Mouse (Mus musculus) midbrain, embryonic 12.5 days (tissue): ENCODE results near the gene Kcnq1. TPM values are rescaled to one million over a fixed set of nuclear protein-coding genes. Genes with fewer than 3 reads are reported as not detected.

Source experiments
- ATAC-seq: fragments of 200-750 bp; cut with Nextera tagmentation; 2 replicates; pipeline ENCODE4 v1.8.0; 2017; ENCODE audit warnings: low read depth, moderate TSS enrichment, moderate library complexity; ENCODE audit not compliant: low FRiP score
- H3K27ac ChIP-seq: fragments of 300-500 bp; sonication (generic); replicated peaks from 2 replicates; pipeline ENCODE4 v1.5.1; 2016; ENCODE audit warnings: mild to moderate bottlenecking
- H3K27me3 ChIP-seq: fragments of 300-500 bp; sonication (generic); 2 replicates; pipeline ENCODE4 v1.6.1; 2016; ENCODE audit warnings: mild to moderate bottlenecking
- H3K36me3 ChIP-seq: fragments of 300-500 bp; sonication (generic); 2 replicates; pipeline ENCODE4 v1.6.1; 2016
- H3K4me1 ChIP-seq: fragments of 300-500 bp; sonication (generic); 2 replicates; pipeline ENCODE4 v1.6.1; 2016
- H3K4me2 ChIP-seq: fragments of 300-500 bp; sonication (generic); replicated peaks from 2 replicates; pipeline ENCODE4 v1.6.1; 2016; ENCODE audit warnings: mild to moderate bottlenecking, moderate library complexity
- H3K4me3 ChIP-seq: fragments of 300-500 bp; sonication (generic); 2 replicates; pipeline ENCODE4 v1.5.1; 2016; ENCODE audit warnings: mild to moderate bottlenecking
- H3K9ac ChIP-seq: fragments of 300-500 bp; sonication (generic); replicated peaks from 2 replicates; pipeline ENCODE4 v1.6.1; 2016; ENCODE audit warnings: mild to moderate bottlenecking, moderate library complexity
- H3K9me3 ChIP-seq: fragments of 300-500 bp; sonication (generic); 2 replicates; pipeline ENCODE4 v1.6.1; 2016; ENCODE audit warnings: mild to moderate bottlenecking
- WGBS: fragments of 180-500 bp; shearing (Covaris S2); methylation state at CpG from one replicate; pipeline ENCODE4 v1.1.7; 2016; 5-methylcytosine and 5-hydroxymethylcytosine counted together
- polyA plus RNA-seq: library from polyadenylated mRNA; unstranded; fragments of >200 nt; fragmentation: Nextera tagmentation; extraction: Ambion mirVana; gene quantifications from 2 replicates; pipeline ENCODE4 v1.2.1, GENCODE M21; 2016

The Kcnq1 gene
- polyA plus RNA-seq, 1 experiment from 2014 or later: 0.98 TPM

- Histone ChIP-seq H3K4me2 (no peak overlapping the region), H3K36me3 (no peaks in the 10 kb centered on the region), H3K27ac (no peak overlapping the region), H3K9me3 (no peaks in the 10 kb centered on the region), H3K4me1 (peaks cover 7% of the 10 kb centered on the region), H3K4me3 (no peak overlapping the region), H3K9ac (no peak overlapping the region), H3K27me3 (peaks cover 17% of the 10 kb centered on the region; the same call in 1 of the 2 replicates)
- WGBS: 95% methylated on average over 7 of the region's 7 CpGs
- no peak for ATAC-seq
Measured at GRCm38 (mm10) chr7:143364092-143364832, 258.1 kb downstream of the Kcnq1 start.

- peaks cover 7% of the 10 kb centered on the region for H3K4me1 ChIP-seq
- H3K4me3 ChIP-seq: no peak overlapping the region
- no peak overlapping the region for H3K9ac ChIP-seq
- no peak overlapping the region for H3K4me2 ChIP-seq
- no peaks in the 10 kb centered on the region for H3K9me3 ChIP-seq
- peaks cover 10% of the 10 kb centered on the region; the same call in 1 of the 2 replicates for H3K27me3 ChIP-seq
- WGBS: 86% methylated on average over 8 of the region's 8 CpGs
- H3K27ac ChIP-seq: no peak overlapping the region
- H3K36me3 ChIP-seq: no peaks in the 10 kb centered on the region
- no peak for ATAC-seq
Measured at GRCm38 (mm10) chr7:143364969-143365839, 259.0 kb downstream of the Kcnq1 start.

GRCm38 (mm10) chr7:143367366-143368266 is 261.5 kb downstream of the Kcnq1 start:
- ATAC-seq: no peak
- H3K27ac ChIP-seq: no peak overlapping the region
- H3K4me2 ChIP-seq: no peak overlapping the region

GRCm38 (mm10) chr7:143368267-143368643 is 262.1 kb downstream of the Kcnq1 start:
- WGBS: 54% methylated on average over 7 of the region's 7 CpGs
- peaks cover 7% of the 10 kb centered on the region for H3K4me1 ChIP-seq
- ATAC-seq: no peak
- no peak overlapping the region for H3K4me2 ChIP-seq
- H3K9ac ChIP-seq: no peak overlapping the region
- H3K27ac ChIP-seq: no peak overlapping the region
- no peaks in the 10 kb centered on the region for H3K9me3 ChIP-seq
- no peak overlapping the region for H3K4me3 ChIP-seq
- no peaks in the 10 kb centered on the region for H3K36me3 ChIP-seq
- peaks cover 18% of the 10 kb centered on the region; the same call in 1 of the 2 replicates for H3K27me3 ChIP-seq

More at GRCm38 (mm10) chr7:143367366-143368266, 261.5 kb downstream of the Kcnq1 start:
- 73% methylated on average over 20 of the region's 20 CpGs for WGBS
- Histone ChIP-seq H3K9ac (no peak overlapping the region), H3K4me1 (peaks cover 7% of the 10 kb centered on the region), H3K27me3 (peaks cover 13% of the 10 kb centered on the region; the same call in 1 of the 2 replicates), H3K9me3 (no peaks in the 10 kb centered on the region), H3K36me3 (no peaks in the 10 kb centered on the region), H3K4me3 (no peak overlapping the region)

GRCm38 (mm10) chr7:143371336-143371735 is 265.2 kb downstream of the Kcnq1 start:
- ATAC-seq: no peak
- H3K4me1 ChIP-seq: peaks cover 11% of the 10 kb centered on the region
- H3K27ac ChIP-seq: no peak overlapping the region
- H3K4me3 ChIP-seq: no peak overlapping the region
- H3K9ac ChIP-seq: no peak overlapping the region
- H3K9me3 ChIP-seq: no peaks in the 10 kb centered on the region
- no peaks in the 10 kb centered on the region for H3K36me3 ChIP-seq
- peaks cover 9% of the 10 kb centered on the region; the same call in 1 of the 2 replicates for H3K27me3 ChIP-seq
- H3K4me2 ChIP-seq: no peak overlapping the region
- 86% methylated on average over 2 of the region's 2 CpGs for WGBS

- Histone ChIP-seq H3K27me3 (peaks cover 16% of the 10 kb centered on the region; the same call in 1 of the 2 replicates), H3K9ac (no peak overlapping the region), H3K36me3 (no peaks in the 10 kb centered on the region), H3K27ac (no peak overlapping the region), H3K4me2 (no peak overlapping the region), H3K4me1 (peaks cover 4% of the 10 kb centered on the region), H3K9me3 (no peaks in the 10 kb centered on the region), H3K4me3 (no peak overlapping the region)
- WGBS: 88% methylated on average over 3 of the region's 3 CpGs
- ATAC-seq: no peak
Measured at GRCm38 (mm10) chr7:143373265-143373664, 267.1 kb downstream of the Kcnq1 start.

- H3K36me3 ChIP-seq: no peaks in the 10 kb centered on the region
- H3K27me3 ChIP-seq: peaks cover 21% of the 10 kb centered on the region
- no peak overlapping the region for H3K27ac ChIP-seq
- no peak for ATAC-seq
- no peak overlapping the region for H3K9ac ChIP-seq
- H3K4me2 ChIP-seq: no peak overlapping the region
- H3K9me3 ChIP-seq: no peaks in the 10 kb centered on the region
- peaks cover 3% of the 10 kb centered on the region; the same call in 1 of the 2 replicates for H3K4me1 ChIP-seq
- WGBS: 83% methylated on average over 16 of the region's 16 CpGs
- no peak overlapping the region for H3K4me3 ChIP-seq
Measured at GRCm38 (mm10) chr7:143375945-143376344, 269.8 kb downstream of the Kcnq1 start.

GRCm38 (mm10) chr7:143380466-143381073 is 274.4 kb downstream of the Kcnq1 start:
- Histone ChIP-seq H3K36me3 (no peaks in the 10 kb centered on the region), H3K27me3 (peaks cover 15% of the 10 kb centered on the region), H3K4me1 (peaks cover 6% of the 10 kb centered on the region), H3K9ac (no peak overlapping the region), H3K4me3 (no peak overlapping the region), H3K27ac (no peak overlapping the region), H3K4me2 (no peak overlapping the region), H3K9me3 (no peaks in the 10 kb centered on the region)
- ATAC-seq: no peak
- 78% methylated on average over 20 of the region's 20 CpGs for WGBS

GRCm38 (mm10) chr7:143386632-143387031 is 280.5 kb downstream of the Kcnq1 start:
- no peaks in the 10 kb centered on the region; the same call in none of the 2 replicates for H3K27me3 ChIP-seq
- no peaks in the 10 kb centered on the region for H3K9me3 ChIP-seq
- no peak overlapping the region for H3K9ac ChIP-seq
- H3K4me1 ChIP-seq: peaks cover 49% of the 10 kb centered on the region
- no peak for ATAC-seq
- H3K4me3 ChIP-seq: no peak overlapping the region
- no peak overlapping the region for H3K4me2 ChIP-seq
- H3K36me3 ChIP-seq: no peaks in the 10 kb centered on the region
- H3K27ac ChIP-seq: 0 out of 2 replicates have a peak overlapping the region, but pooled peaks have one; percentile 35
- WGBS: 5% methylated on average over 1 of the region's 1 CpGs

GRCm38 (mm10) chr7:143388783-143389695 is 282.9 kb downstream of the Kcnq1 start:
- Histone ChIP-seq H3K36me3 (no peaks in the 10 kb centered on the region), H3K9me3 (no peaks in the 10 kb centered on the region), H3K9ac (no peak overlapping the region; the same call in 1 of the 2 replicates), H3K27ac (peak overlapping the region; percentile 35; the same call in 1 of the 2 replicates), H3K4me3 (no peak overlapping the region), H3K4me1 (peaks cover 49% of the 10 kb centered on the region), H3K4me2 (0 out of 2 replicates have a peak overlapping the region, but pooled peaks have one; percentile 1), H3K27me3 (no peaks in the 10 kb centered on the region; the same call in none of the 2 replicates)
- WGBS: 63% methylated on average over 27 of the region's 27 CpGs
- ATAC-seq: peak; percentile 80
